Mouse (Mus musculus) kidney, adult 11 months (tissue): Measurements from ENCODE around the gene Serpine1.
A peak's percentile ranks its signal among the peaks of the same experiment; 100 is the strongest.
"Not testable (repeated sequence)": the region's sequence is repeated elsewhere in the genome, so short reads cannot be mapped to it uniquely, and the experiment has no call there.

ENCODE experiments used
- DNase-seq: peaks from one replicate; pipeline ENCODE4 v3.0.0; 2022

Gene Serpine1

DNA sequence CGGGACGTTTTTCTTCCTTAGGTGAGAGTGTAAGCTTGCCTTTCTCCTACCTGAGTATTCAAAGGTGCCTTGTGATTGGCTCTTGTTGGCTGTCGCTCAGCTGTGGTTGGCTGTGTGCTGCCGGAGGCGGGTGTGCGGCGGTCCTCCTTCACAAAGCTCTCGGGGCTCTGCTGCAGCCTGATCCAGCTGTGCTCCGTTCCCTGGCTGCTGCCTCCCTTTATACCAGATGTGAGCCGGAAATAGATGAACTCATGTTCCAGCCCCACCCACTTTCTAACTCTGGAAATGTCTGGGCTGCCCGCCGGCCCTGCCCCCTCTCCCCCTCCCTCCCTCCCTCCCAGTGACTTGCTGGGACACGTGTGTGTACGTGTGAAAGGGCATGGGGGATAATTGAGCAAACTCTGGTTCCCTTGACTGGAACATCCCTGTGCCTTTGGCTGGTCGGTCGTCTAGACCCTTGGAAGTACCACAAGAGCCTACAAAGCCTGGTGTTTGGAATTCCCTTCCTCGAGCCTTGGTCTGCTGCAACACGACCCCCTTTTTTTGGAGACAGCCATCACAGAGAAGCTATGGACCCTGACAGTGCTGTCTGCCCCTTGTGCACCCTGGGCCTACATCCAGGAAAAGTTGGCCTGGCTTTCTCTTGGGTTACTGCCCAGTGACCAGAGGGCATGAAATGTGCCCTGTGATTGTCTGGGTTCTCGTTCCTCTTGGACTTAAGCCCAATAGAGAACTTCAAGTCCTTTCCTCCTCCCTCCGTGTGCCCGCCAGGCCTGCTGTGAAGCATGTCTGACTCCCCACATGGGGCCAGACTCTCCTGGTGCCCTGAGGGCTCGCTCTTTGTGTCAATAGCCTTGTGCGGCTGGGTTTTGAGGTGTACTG, at the start of gene Serpine1:
Gene Serpine1 (minus strand): TSS at position 190 of the 882 bp plus-strand sequence.
- DNase-seq, result peak; percentile 96

- no peak for DNase-seq
Measured at GRCm38 (mm10) chr5:137121280-137121679, 49.2 kb upstream of the Serpine1 start.

- DNase-seq, result no peak
Measured at GRCm38 (mm10) chr5:137118878-137119277, 46.8 kb upstream of the Serpine1 start.

DNA sequence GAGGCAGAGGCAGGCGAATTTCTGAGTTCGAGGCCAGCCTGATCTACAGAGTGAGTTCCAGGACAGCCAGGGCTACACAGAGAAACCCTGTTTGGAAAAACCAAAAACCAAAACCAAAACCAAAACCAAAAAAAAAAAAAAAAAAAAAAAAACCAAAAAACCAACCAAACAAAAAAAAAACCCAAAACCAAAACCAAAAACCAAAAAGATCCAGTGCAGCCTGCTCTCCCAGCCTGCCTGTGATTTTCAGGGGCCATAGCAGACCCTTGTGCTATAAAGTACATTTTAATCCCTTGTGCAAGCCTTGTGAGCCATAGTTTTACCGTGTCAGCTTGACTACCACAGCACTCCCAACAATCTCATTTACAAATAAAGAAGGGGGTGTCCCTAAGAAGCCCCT, 45.9 kb upstream of the Serpine1 start:
- DNase-seq, result not testable (repeated sequence)

GRCm38 (mm10) chr5:137116987-137117386, 44.9 kb upstream of the Serpine1 start:
- no peak for DNase-seq

DNA sequence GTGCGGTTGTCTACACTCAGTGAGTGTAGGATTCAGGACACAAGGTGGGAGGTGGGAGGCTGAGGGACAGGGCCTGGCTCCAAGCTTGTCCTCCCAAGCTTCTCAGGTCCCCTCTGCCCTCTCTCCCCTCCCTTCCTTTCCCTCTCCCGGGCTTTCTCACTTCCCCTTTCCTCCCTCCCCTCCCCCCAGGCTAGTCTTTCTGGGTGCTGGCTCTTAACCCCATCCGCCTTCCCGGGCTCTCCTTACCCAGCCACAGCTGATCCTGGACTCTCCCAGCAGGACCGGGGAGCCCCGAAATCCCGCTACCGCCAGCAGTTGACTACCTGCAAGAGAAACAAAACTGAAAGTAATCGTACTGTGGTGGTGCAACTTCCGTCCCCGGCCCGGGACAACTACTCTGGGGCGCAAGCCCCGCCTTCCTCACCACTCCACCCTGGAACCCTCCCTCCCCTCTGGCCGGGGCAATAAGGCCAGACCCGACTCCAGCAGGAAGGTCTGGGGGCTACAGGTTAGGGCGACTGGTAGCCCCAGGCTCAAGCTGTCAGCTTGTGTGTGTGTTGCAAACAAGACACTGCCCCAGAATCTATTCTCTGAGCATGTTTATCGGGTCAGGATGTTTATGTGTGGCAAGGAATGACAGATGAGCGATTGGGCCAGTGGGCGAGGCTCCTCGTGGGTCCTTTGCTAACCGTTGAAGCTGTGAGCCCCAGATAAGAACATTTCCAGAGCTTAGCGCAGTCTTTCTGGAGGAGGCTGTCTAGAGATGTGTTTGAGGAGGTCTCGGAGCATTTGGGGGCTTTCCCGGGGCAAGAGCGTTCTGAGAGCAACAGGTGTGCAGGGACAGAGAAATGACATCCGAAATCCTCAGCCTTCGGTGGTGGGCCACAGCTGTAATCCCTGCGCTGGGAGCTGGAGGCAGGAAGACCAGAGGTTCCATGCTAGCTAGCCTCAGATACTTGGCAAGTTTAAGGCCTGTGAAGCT, 44.1 kb upstream of the Serpine1 start, which contains the start of gene Trim56:
Gene Trim56 (minus strand): TSS at position 344 of the 982 bp plus-strand sequence.
- peak; percentile 82 for DNase-seq

GRCm38 (mm10) chr5:137114891-137115561, 43.0 kb upstream of the Serpine1 start:
- DNase-seq, result no peak

- DNase-seq, result no peak
Measured at GRCm38 (mm10) chr5:137111542-137112408, 39.7 kb upstream of the Serpine1 start.

- DNase-seq, result no peak
Measured at GRCm38 (mm10) chr5:137110863-137111262, 38.8 kb upstream of the Serpine1 start.

DNA sequence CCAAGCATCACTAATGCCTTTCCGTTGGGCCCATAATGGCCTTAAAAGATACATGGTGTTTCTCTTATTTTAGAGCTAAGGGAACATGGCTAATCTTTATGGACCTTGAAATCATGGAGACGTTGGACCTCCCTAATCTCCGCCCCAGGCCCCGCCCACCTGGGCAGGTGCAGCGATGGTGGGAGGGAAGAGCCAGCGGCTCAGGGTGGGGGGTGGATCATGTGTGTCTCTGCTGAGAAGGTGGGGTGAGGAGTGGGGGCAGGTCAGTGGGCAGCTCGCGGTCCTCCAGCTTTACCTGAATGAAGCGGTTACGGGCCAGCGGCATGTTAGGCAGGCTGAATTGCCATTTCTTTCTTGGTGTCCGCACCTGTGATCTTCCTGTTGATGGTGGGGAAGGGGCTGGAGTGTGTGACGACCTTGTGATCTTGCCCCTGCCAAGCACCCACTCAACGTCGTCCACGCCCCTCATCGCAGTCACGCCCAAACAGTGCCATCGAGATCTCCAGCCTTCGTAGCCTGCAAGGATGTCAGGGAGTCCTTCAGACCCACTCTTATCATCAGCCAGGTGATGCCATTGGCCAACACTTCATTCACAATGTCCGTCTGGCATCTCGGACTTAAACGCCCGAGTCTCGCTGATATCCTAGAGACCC, 38.0 kb upstream of the Serpine1 start:
- DNase-seq, result no peak

- no peak for DNase-seq
Measured at GRCm38 (mm10) chr5:137108111-137108510, 36.0 kb upstream of the Serpine1 start.

DNA sequence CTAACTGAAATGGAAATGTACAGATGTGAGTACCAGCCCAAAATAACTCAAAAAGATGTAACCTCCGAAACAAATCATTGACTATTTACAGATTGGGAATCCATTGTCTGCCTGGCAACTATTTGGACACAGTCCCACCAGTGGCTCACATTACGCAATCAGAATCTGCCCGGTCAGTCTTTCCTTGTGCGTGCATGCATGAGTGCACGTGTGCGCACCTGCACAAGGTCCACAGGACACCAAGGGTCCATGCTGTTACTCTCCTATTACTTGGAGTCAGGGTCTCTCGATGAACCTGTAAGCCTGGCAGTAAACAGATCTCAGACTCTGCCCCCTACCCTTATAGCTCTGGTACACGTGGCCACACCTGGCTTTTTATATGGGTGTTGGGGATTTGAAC, 35.6 kb upstream of the Serpine1 start:
- peak; percentile 73 for DNase-seq

DNA sequence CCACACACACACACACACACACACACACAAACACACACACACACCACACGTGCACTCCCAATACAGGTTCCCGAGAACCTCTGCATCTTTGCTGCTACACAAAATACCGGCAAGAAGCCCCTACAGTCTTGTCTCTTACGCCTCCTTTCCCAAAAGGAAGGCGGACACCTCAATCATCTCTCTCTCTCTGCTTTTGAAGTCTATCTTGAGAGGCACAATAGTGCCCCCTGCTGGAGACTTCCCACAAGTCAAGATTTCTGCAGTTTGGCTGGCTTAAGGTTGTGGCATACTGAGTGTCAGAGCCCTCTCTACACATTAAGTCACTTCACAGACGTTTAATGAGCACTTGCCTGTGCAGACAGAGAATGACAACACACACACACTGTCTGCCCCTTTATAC, 35.0 kb upstream of the Serpine1 start:
- DNase-seq, result peak; percentile 73

DNA sequence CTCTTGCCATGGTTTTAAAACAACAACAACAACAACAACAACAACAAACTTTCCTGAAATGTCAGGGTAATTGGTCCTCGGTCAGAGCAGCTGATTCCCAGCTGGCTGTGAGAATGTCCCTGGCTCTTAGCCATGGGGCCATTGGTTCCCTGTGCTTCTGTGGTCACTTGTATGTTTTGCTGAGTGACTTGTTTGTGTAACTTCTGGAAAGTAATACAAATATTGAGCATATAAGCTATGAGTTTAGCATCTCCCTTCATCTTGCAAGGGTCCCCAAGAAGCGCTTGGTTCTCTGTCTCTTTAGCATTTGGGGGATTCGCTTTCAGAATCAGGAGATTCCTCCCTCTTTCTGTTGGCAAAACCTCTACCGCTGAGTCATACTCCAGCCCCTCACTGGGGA, 34.4 kb upstream of the Serpine1 start:
- no peak for DNase-seq

DNA sequence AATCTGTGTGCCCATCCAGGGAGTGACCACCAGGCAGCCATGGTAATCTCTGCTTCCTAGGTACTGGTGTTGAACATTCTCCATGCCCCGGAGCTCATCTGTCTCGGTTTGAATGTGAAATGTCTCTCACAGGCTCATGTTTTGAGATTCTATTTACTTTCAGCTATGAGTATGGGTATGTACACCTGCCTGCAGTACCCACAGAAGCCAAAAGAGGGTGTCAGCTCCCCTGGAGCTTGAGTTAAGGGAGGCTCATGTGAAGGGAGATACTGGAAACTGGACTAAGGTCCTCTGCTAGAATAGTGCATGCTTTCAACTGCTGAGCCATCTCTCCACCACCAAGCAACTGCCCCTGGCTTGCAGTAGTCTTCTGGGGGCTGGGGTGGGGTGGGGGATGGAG, 31.9 kb upstream of the Serpine1 start:
- DNase-seq, result no peak

- DNase-seq, result no peak
Measured at GRCm38 (mm10) chr5:137102575-137103522, 30.8 kb upstream of the Serpine1 start.

DNA sequence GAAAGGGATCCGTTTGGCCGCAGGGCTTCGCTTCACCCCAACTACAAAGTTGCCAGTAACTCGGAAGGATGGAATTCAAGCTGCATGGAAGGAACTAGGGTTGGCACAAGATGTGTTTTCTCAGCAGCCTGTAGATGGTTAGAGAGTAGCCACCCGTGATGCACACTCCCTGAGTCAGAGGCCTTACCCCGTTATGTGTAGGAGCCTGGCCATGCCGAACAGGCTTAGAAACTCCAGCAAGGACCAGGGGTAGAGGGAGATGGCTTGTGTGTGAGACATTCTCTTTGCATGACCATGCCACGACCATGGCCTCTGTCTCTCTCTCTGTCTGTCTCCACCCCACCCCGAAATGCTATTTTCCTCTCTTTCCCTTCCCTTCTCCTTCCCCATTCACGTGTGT, 30.0 kb upstream of the Serpine1 start:
- DNase-seq, result no peak

- no peak for DNase-seq
Measured at GRCm38 (mm10) chr5:137100660-137101059, 28.6 kb upstream of the Serpine1 start.

GRCm38 (mm10) chr5:137098418-137098817, 26.4 kb upstream of the Serpine1 start:
- no peak for DNase-seq

GRCm38 (mm10) chr5:137096037-137096436, 24.0 kb upstream of the Serpine1 start:
- DNase-seq, result peak; percentile 56
